Mouse (Mus musculus): Measurements from ENCODE around the gene Gm14295.
"Not testable (repeated sequence)": the region's sequence is repeated elsewhere in the genome, so short reads cannot be mapped to it uniquely, and the experiment has no call there.

The Gm14295 gene

GRCm38 (mm10) chr2:176798312-176798711 is at the start of gene Gm14295:
TSS of gene Gm14295 (plus strand) at chr2:176798612.
- not testable (repeated sequence) for DNase-seq (ENCODE audit: low spot score)

DNA sequence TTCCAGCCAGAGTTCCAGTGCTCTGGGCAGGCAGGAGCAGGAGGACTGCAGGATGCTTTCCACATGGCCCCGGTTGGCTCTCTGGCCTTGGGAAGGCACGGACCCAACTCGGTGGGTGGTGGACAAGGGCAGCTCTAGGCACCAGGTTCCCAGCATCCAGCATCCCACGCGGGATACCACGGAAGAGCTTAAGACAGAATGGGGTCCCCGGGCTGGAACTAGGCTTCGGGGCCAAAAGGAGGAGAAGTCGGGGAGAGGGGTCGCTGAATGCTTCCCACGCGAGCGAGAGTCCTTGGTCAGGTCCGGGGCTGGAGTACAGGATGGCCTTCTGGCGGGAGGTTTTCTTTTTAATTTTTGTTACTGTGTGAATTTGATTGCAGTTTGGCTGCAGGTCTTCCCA is 373 bp downstream of the Gm14295 start:
- DNase-seq (ENCODE audit: low spot score), result not testable (repeated sequence)

GRCm38 (mm10) chr2:176830840-176831239 is 32.4 kb downstream of the Gm14295 start, which contains the start of gene Gm14408:
TSS of gene Gm14408 (plus strand) at chr2:176831140.
- not testable (repeated sequence) for DNase-seq (ENCODE audit: low spot score)

All from ovary, postnatal 14 days (tissue).